Mouse (Mus musculus): ENCODE data around the gene Scamp2.
A peak's percentile ranks its signal among the peaks of the same experiment; 100 is the strongest.

Gene Scamp2

DNA sequence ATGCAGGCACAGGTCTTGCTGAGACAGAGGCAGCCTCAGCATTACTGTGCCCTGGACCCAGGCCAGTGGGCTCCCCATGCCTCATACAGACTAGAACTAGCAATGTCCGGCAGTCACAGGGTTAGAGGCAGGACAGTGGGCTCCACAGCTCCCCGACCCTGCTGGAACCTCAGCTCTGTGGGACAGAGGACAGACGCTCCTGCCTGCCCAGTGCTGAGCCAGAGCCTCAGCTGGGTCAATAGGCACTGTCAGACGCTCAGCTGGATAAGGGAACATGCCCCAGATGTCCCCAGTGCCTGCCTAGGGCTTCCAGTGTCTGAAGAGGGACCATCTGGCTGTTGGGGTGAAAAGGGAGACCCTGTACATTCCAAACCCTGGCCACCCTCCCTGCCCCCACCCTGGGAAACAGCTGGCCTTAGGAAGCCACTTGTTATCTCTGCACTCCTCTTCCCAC lies 37.2 kb downstream of the Scamp2 start:
- peak; percentile 82 for DNase-seq

DNA sequence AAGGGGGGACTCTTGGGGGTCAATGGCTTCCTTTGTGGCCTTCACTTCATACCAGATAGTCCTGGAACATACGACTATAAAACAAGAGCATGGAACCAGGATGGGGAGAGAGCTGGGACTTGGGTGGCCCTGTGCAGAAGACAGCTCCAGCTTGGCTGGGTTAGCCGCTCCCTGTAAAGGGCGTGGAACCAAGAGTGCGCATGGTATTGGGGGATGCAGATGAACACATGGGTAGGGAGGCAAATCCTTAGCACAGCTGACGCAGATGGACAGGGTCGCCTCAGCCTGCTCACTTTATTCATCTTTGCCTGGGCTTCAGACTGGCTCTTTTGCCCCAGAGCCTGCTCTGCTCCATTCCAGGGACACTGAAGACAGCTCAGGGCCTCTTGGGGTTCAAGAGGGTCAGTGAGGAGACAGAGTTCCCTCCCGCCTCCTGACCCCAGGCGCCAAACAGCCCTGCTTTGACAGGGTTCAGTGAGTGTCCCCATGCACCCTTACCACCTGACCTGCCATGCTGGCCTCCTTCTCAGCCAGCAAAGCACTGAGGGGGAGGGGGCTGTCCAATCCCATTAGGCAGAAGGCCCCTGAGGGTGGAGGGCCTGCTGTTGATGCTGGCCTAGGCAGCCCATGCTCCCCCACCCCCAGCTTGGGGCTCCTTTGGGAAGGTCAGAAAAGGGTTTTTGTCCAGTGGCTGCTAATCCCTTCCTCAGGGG lies 38.3 kb downstream of the Scamp2 start:
- DNase-seq: peak; percentile 92

GRCm38 (mm10) chr9:57600620-57601352 lies 40.0 kb downstream of the Scamp2 start:
- DNase-seq: peak; percentile 44

DNA sequence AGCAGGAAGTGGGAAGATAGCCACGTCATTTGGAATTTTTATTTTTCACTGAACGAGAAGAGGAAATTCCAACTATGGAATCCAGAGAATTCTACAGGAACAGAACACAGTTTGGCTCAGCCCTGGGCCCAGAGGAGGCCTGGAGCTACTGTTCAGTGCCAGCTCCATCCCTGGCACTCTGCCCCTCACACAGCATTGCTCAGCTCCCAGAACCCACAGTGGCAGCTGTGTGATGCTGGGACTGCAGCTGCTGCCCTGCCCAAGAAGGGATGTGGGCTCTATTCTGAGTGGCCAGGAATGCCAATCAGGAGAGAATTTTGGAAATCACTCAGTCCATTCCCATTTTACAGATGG lies 40.6 kb downstream of the Scamp2 start:
- DNase-seq: no peak

GRCm38 (mm10) chr9:57602098-57602497 lies 41.4 kb downstream of the Scamp2 start:
- no peak for DNase-seq

GRCm38 (mm10) chr9:57604875-57605274 lies 44.1 kb downstream of the Scamp2 start:
- DNase-seq: peak; percentile 50

DNA sequence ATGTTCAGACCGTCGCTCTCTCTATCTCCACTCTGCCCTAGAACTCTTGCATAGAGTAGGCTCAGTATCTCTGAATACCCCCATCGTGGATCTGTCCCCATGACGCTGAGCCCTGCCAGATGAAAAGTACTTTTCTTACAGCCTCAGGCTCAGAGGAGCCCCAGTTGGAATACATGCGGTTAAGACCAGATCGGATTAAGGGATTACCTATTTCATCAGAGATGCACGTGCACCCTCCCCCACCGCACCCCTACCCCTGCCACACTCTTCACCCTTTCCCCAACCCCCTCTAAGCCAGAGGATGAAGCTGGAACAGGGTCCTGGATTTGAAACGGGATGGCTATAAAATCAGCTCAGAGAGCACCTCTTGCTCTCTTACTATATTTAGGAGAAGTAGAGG lies 44.8 kb downstream of the Scamp2 start:
- DNase-seq: peak; percentile 84

GRCm38 (mm10) chr9:57606139-57606851 lies 45.6 kb downstream of the Scamp2 start, which contains the start of gene Cplx3:
Gene Cplx3, minus strand, starts transcription at chr9:57606281.
- peak; percentile 89 for DNase-seq

- no peak for DNase-seq
These were observed 49.1 kb downstream of the Scamp2 start for GRCm38 (mm10) chr9:57609803-57610202.

GRCm38 (mm10) chr9:57610359-57610826 lies 49.6 kb downstream of the Scamp2 start:
- DNase-seq: no peak

DNA sequence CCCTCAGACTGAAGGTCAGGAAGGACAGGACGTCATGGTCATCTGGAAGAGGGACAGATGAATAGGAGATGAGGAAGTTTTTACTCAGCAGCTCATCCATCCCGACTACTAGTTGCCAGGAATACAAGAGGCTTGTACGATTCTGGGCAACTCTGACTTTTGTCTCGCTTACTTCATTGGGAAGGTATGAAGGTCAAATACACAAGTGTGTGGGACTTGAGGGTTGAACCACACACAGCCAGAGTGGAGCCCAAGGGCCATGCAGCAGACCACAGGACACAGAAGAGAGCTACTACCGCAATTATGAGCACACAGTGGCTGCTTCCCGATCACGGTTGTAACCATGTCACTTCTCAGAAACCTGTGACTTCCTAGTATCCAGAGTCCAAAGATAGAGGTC lies 51.8 kb downstream of the Scamp2 start:
- DNase-seq: no peak

DNA sequence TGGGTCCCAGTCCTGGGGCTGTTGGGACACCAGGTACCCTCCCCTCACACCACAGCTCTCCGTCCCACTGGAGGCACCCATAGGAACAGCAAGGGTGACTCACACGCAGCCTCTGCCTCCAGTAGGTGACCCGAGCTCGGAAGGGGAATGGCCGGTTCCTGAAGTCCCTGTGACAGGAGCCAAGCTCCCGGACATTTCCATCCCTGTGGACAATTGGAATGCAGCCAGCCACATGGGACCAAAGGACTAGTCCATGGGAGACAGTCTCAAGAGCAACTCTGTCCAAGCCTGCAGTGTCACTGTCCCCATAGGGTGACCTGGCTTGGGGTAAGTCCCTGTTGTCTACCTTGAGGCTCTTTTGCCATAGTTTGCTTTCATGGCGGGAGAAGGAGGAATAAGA lies 53.2 kb downstream of the Scamp2 start:
- DNase-seq: no peak

GRCm38 (mm10) chr9:57614786-57615185 lies 54.0 kb downstream of the Scamp2 start:
- DNase-seq: no peak

DNA sequence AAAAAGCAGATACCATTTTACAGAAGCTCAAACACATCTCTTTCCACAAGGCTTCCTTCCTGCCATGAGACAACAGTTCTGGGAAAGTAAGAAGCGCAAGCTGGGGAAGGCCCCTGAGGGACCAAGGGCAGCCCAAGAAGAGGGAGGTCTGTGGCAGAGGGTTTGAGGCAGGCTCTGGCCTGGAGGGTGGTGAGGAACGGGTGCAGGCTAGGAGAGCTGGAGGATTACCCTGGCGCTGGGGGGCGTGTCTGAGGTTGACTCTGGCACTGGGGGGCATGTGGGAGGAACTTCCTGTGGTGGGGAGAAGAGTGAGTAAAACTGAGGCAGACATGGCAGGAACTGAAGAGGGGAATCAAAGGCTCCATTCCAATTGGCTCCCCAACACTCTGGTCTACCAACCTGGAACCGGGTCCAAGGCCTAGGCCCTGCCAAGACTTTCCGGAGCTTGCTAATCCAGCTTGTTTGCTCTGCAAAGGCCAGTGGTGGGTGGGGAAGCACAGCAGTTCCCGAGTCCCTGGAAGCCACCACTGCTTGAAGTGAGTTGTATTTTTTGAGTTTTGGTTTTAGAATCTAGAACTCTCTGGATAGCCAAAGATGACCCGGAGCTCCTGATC lies 56.9 kb downstream of the Scamp2 start:
- DNase-seq: no peak

- no peak for DNase-seq
These were observed 58.1 kb downstream of the Scamp2 start for GRCm38 (mm10) chr9:57618854-57619253.

- DNase-seq: no peak
These were observed 59.9 kb downstream of the Scamp2 start, which contains the start of gene Lman1l for GRCm38 (mm10) chr9:57620674-57621073. Gene Lman1l, minus strand, starts transcription at chr9:57620774.

GRCm38 (mm10) chr9:57624295-57624694 lies 63.6 kb downstream of the Scamp2 start:
- DNase-seq: no peak

DNA sequence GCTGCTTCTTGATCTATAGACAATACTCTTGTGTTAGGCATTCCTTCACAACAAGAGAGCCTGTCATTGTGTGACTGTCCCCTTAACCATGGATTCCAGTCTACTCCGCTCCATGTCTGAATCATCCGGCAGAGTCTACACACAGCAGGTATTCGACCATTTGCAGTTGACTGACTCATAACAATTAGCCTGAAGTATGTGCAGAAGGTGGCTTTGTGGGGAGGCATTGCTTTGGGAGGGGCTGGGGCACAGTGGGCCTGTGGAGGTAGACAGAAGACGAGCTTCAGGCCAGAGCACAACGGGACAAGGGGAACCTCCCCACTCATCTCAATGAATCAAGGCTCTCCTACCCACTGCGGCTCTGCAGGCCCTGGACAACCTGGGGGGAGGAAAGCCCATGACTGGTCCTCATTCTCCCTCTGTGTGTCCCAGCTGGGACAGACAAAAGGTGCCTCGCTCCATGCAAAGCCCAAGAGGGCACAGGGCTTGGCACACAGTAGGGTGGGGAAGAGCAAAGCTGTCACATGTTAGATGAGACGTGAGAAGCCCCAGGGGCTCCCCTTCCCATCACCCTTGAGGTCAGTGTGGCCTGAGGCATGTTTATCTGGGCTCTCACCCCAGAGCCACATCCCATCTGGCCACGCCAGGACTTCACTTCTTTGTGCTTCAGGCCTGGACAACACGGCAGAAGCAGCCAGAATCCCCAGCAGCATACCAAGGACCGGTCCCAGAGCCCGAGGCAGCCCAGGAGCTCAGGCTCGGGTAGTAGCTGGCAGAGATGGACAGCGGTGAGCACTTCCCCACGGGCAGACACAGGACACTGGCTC lies 65.1 kb downstream of the Scamp2 start:
- DNase-seq: no peak

- no peak for DNase-seq
These were observed 66.4 kb downstream of the Scamp2 start for GRCm38 (mm10) chr9:57627191-57627590.

DNA sequence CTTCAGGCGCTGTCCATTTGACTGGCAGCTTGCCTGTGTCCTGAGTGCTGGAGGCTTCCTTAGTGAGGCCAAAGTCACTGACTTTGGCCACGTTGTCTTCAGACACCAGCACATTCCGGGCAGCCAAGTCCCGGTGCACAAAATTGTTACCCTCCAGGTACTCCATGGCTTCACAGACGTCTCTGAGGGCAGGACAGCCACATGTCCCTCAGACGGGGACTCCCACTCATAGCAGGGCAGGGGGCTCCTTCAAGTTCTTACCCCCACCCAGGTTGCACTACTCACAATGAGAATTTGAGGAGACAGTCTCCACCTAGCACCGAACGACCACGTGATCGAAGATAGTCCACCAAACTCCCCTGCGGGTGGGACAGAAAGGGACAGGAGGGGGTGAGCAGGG lies 67.1 kb downstream of the Scamp2 start:
- no peak for DNase-seq

- DNase-seq: no peak
These were observed 68.0 kb downstream of the Scamp2 start for GRCm38 (mm10) chr9:57628717-57629116.
